Mouse (Mus musculus) cerebellum, adult 2 months (tissue): ENCODE data around the gene Ccdc73.

Experiments
- CTCF ChIP-seq: fragments of 200-500 bp; IDR thresholded peaks from 2 replicates; pipeline ENCODE4 v1.5.1; 2011; ENCODE audit warnings: low read depth, mild to moderate bottlenecking, control low read depth, low read length, moderate library complexity, borderline replicate concordance; ENCODE audit not compliant: insufficient read depth
- POLR2A ChIP-seq: fragments of 200-500 bp; IDR thresholded peaks from 2 replicates; pipeline ENCODE4 v1.6.1; 2011; ENCODE audit warnings: low read length, control low read depth, borderline replicate concordance; ENCODE audit not compliant: insufficient read depth

DNA sequence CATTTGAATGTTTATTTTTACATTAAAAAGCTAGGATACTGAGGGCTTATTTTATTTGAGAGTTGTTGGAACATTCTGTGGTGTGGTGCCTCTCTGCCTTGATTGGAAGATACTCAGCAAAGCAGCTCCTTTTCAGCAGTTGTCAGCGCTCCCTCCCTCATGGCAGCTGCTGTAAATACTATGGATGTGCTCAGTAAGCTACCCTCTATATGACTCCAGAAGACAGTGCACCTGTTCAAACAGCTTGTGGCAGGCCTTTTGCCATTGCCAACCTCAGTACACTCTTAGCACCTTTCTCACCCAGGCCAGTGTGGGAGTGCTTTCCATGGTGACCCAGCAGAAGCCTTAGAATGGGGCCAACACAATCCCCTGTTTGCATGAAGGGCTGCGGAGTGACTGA, 32.4 kb downstream of the Ccdc73 start:
- TF ChIP-seq CTCF, result no peak
- TF ChIP-seq POLR2A, result no peak
